Mouse (Mus musculus) small intestine, adult 2 months (tissue): Measurements from ENCODE around the gene Tescl.

Experiments used
- CTCF ChIP-seq: fragments of 200-500 bp; IDR thresholded peaks from 2 replicates; pipeline ENCODE4 v1.5.1; 2012; ENCODE audit warnings: low read depth, mild to moderate bottlenecking, control low read depth, inconsistent platforms, low read length, moderate library complexity, mixed read lengths; ENCODE audit not compliant: insufficient replicate concordance, insufficient read length; ENCODE audit errors: extremely low read depth
- POLR2A ChIP-seq: fragments of 200-500 bp; IDR thresholded peaks from 2 replicates; pipeline ENCODE4 v1.6.1; 2012; ENCODE audit warnings: low read depth, mild to moderate bottlenecking, control low read depth, inconsistent platforms, low read length, moderate library complexity

DNA sequence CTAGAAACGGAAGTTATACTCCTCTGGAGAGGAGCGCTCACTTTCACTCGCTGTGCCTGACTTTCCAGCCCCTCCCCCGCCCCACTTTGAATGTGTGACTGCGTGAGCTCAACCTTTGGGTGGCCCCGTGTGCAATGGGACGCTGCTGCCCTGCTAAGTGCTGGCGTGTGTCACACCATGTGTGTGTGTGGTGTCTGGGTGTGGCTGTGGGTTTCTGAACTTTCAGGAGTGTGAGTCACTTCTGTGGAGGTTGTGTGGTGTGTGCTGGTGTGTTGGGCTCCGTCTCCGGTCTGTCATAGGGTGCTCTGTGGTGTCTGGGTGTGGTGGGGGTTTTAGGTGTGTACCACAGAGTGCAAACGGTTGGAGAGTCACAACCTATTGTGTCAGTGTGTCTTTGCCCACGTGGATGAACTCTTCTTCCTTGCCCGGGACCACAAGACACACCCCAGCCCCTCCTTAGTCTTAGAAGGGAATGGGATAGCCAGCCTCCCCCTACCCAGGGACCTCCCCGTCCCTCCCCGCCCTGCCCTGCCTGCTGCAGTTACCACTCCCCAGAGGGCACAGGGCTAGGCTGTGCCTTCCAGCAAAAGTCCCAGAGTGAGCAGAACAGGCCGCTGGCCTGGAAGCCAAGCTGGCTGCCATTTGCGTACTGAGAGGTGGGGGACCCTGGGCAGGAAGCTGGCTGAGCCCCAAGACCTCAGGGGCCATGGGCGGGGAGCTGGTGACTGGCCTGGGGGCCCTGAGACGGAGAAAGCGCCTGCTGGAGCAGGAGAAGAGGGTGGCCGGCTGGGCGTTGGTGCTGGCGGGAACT lies 36.2 kb upstream of the Tescl start, which contains the start of gene Kcnn4:
- TF ChIP-seq POLR2A = peak; percentile 75; the same call in 1 of the 2 replicates
- no peak for TF ChIP-seq CTCF
